Mouse (Mus musculus) kidney, postnatal 4 days (tissue): ENCODE measurements around the gene Batf2.
"Not testable (repeated sequence)": the region's sequence is repeated elsewhere in the genome, so short reads cannot be mapped to it uniquely, and the experiment has no call there.

Experiments used
- DNase-seq, 2 experiments: peaks; one replicate each; pipeline ENCODE4 v3.0.0; 2021; ENCODE audit warnings: mixed read lengths in 2 of 2

Gene Batf2

DNA sequence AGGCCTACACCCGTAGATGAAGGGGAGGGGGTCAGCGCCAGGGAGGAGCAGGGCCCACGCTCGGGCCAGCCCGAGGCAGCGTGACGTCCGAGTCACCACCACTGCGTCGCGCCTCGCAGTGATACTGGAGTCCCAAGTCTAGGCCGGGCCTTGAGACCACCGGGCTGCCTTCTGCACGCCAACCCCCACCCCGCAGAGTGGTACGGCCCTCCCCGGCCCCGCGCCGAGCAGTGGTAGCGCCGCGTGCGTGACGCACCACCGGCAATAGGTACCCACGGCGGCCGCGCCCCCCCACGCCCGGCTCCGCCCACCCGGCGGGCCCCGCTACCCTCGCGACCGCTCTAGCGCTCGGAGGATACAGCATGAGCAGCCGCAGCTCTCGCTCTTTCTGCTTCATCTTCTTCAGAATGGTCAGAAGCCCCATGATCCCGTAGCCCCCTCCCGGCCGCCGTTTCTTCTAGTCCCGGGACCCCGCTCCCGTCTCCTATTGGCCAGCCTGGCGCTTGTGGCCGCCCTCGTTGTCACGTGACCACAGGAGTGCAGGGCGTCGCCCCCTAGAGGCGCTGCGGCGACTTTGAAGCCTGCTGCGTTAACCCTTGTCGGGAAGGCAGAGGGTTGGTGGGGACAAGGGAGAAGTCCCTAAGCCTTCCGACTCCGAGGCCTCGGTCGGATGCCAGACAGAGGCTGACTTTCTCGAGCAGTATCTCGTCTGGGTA, at the start of gene Batf2:
Batf2 (plus strand) TSS at position 306 of the 716 bp plus-strand sequence.
- peak; percentile 93 to 96 for DNase-seq

DNA sequence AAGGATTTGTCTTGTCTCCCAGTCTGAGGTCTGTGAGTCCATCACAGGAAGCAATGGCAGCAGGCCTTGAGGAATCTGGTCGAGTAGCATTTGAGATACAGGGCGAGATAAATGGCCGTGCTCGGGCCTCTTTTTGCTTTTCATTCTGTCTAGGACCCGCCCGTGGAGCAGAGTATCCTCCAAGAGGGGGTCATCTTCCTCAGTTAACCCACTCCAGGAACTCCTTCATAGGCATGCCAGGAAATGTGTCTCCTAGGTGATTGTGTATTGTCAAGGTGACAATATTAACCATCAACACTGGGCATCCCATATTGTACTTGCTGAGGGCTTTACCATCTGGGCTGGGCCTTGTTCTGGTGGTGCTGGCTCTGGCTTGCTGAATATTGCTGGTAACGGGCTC, 46.7 kb upstream of the Batf2 start, which contains the start of gene AC131692.1:
AC131692.1 (plus strand) TSS at position 301 of the 400 bp plus-strand sequence.
- no peak for DNase-seq

DNA sequence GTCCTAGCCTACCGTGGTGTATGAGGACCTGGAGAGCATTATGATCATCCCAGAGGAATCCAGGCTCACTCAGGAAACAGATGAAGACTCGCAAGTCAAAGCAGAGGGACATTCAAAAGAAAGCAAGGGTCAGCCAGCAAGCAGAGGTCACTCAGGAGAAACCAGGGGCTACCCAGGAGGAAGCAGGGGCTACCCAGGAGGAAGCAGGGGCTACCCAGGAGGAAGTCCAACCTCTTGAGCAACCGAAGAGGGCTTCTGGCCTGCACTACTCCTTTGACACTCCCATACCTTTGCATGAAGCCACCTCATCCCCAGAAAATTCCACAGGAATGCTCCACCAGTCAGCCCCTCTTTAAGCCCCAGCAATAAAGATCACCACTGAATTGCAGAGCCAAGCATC, 42.9 kb upstream of the Batf2 start:
- DNase-seq: peak in 1 of 2 experiments; percentile 31

DNA sequence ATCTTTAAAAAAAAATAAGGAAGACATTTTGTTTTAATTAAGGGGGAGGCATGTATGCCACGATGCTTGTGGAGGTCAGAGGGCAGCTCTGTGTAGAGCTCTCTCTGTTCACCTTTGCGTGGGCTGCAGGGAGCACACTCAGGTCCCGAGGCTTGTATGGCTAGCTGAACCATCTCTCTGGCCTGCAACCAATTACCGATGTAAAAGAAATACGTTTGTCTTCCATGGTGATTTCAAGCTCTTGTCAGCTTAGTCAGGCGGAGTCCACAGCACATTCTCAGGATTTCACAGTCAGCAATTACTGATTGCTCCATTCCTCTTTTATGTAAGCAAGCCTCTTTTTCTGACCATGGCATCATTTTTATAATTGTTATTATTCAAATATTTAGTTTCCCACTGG, 39.6 kb upstream of the Batf2 start:
- no peak for DNase-seq

DNA sequence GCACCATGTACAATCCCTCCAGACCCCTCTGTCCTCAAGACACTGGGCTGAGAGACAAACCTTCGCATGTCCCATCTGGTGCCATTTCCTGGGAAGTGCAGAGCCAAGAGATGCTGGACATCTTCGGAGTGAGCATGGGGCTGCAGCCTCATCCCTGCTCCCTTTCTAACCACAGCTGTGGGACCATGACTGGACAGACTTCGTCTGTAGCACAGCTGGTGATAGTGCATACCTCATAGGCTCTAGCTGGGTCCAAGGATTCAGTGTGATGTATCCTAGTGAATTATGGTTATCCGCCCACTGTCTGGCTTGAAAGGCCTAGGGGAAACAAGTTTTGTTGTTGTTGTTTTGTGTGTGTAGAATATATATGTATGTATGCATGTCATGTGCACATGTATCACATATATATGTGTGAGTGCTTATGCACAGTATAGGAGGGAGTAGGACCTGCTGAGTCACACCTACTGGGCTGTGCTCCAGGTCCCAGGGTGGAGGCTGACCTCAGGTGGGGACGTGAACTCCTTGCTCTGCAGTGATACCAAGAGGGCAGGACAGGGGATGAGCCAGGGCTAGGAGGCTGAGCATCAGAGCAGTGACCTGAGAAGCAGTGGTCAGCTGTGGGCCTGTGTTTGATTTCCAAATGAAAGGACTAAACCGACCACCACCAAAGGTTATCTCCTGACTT, 38.5 kb upstream of the Batf2 start:
- DNase-seq: no peak

DNA sequence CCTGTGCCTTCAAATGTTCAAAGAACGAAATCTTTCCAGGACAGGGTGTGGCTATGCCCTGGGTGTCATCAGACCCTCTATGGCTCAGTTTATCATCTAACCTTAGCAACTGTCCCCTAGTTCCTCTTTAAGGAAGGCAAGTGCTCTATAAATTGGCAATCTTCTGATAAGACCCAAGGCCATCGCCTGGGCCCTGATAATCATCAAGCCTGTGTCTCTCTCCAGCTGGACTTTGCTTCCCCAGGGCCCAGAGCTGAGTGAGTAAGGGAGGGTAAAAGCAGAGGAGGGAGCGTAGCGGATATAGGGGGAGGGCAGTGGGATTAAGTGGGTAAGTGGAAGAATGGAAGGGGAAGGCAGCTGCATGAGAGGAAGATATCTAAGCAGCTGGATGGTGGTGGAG, 36.3 kb upstream of the Batf2 start:
- no peak for DNase-seq

DNA sequence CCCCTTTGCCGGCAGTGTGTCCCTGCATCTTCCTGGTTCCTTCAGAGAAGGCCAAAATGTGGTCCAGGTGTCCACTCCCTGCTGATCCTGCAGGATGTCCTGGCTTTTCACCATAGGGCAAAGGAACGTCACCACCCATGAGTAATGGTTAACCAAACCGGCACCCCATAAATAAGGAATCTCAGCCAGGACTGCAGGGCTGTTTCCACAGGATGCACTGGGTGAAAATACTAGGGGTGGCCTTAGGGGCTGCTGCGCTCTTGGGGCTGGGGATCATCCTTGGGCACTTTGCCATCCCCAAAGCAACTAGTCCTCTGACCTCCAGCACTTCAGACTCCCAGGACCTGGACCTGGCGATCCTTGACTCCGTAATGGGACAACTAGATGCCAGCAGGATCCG, 35.2 kb upstream of the Batf2 start, which contains the start of gene Naaladl1:
Naaladl1 (plus strand) TSS at position 197 of the 400 bp plus-strand sequence.
- DNase-seq: no peak

DNA sequence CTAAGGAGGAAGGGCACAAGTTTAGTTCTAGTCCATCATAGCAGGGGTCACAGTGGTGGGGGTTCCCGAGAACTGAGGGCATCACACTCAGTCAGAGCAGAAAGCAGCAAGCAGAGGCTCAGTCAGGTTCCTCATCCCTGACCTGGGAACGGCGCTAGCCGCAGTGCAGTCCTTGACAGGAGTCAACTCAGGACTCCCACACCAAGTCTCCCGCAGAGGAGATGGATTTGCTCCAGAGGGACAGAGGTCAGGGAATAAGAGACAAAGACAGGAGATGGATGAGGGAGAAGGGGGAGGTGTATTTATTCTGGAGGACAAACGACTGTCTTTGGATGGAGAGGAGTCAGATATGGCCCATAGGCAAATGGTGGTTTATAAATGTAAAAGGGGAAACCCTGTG, 27.7 kb upstream of the Batf2 start:
- DNase-seq: no peak

DNA sequence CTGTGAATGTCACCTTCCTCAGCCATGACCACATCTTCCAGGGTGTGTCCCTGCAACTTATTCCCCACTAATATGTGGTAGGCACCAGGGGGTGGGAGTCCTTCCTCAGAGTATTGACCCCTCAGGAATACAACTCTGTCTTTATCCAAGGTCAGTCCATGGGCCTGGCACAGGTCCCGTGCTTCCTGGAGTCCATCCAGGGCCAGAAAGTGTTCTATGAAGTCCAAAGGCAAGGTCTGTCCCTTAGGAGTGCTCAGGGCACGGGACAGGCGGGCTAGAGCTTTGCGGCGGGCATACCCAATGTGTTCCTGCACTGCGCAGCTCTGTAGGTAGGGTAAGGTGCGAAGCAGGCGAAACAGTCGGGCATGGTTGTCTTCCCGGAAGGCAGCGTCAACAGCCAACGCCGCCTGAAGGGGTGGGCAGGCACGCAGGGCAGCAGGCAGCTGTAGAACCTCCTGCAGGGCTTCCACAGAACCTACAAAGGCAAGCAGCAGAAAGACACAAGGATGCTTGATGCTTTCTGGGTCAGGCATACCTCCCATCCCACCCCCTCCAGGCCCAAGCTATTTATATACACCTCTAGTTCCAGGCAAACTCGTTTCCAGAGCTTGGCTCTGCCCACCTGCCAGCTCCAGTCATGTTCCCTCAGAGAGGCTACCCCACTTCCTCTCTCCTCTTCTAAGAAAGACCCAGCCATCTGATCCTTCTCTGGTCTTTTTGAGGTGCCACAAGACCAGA, 24.5 kb upstream of the Batf2 start:
- DNase-seq: no peak

DNA sequence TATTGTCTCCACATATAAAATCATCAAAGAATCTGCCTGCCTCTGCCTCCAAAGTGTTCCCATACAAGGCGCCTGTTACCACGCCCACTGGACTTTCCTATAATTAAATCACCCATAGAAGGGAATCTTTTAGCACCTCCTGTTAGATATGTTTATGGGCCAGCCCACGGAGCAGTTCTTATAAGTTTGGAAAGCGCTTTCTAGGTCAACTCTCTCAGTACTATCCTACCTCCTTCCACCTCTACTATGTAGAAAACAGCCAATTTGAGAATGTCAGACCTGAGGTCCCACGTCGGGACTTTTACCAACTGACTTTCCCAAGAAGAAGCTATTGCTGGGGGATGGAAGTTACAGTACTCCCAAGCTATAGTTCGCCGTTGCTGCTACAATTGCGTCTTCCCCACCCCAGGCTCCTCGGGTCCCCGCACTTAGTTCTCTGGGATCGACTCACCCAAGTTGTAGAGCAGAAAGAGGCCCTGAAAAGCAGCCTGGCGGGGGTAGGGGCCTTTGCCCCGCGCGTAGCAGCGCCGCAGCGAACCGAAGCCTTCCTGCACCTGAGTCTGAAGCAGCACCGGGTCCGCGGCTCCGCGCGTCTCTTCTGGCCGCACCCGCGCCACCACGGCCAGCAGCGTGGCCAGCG, 23.3 kb upstream of the Batf2 start:
- DNase-seq: no peak

DNA sequence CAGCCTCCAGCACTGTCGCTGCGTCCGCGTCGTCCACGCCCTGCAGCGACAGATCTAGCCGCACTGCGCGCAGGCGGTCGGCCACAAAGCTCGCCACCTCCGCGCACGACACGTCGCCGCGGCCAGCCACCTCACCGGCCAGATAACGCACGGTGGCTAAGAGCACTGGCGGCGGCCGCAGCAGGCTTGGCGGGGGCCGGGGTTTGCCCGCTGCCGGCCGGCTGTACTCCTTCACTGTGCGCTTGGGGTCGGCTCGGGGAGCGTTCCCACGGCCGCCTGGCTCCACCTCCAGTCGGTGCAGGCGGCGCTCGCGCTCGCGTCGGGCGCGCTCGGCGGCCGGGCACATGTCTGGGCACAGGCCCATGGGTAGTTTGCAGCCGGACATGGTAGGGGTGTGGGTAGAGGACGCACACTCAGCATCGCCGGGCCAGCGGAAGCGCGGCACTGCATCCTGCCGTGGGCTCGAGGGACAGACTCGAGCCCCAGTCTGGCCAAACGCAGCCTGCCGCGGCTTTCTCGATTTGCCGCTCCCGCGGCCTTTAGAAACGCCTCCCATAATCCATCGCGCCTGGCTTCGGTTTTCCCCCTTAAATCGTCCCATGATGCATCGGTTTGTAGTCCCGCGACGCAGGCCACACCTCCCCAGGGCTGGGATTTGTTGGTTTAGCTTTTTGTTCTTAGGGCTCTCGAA, 22.7 kb upstream of the Batf2 start, which contains the start of gene Sac3d1:
Sac3d1 (minus strand) TSS at position 665 of the 691 bp plus-strand sequence.
- DNase-seq: peak; percentile 89 to 94

DNA sequence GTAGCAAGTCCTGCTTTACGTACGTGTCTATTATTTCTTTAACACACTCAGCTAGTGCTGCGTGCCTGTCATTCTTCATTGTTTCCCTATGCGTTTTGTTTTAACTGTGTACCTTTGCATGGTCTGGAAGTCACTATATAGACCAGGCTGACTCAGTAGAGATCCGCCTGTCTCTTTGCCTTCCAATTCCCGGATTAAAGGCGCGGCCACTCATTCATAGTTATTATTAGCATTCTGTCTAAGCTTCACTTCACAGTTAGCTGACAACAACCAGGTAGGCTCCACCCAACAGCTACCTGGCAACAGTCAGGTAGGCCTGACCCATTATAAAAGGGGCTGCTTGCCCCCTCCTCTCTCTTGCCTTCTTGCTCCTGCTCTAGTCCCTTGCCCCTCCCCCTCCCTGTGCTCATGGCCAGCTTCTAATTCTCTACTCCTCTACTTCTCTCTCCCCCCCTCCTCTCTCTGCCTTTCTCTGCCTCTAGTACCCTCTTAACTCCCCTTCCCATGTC, 22.1 kb upstream of the Batf2 start:
- peak in 1 of 2 experiments; percentile 32 for DNase-seq

DNA sequence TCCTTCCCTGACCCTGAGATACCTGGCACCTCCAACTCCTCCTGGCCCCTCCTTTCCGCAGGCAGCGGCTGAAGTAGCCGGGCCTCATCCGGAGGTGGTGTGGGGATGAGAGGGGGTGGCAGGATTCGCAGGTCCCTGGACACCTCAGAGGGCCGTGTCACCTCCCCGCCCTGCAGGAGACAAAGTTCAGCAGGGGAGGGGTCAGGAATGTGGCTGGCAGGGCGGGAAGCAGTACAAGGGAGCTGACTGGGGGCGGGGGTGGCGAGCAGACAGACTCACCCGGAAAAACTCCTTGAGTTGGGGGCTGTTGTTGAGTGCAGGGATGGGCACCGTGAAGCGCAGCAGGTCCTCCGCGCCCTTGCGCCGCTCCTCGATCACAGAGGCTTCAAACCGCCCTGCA, 19.0 kb upstream of the Batf2 start:
- peak in 1 of 2 experiments; percentile 43 for DNase-seq

DNA sequence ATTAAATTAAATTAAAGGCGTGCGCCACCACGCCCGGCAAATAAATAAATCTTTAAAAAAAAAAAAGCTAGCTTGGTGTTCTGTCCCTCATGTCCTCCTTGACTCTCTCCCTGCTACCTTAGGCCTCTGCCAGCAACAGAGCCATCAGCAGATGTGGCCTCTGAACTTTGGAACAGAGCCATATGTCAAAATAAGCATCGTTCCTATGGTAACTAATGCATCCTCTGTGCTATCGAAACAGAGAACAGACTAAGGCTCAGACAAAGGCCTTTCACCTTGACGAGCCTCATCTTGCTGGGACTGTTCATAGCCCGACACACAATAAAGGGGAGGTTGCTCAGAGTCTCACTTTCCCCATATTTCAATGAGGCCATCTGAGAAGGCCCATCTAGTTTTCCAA, 17.5 kb upstream of the Batf2 start:
- DNase-seq: no peak

DNA sequence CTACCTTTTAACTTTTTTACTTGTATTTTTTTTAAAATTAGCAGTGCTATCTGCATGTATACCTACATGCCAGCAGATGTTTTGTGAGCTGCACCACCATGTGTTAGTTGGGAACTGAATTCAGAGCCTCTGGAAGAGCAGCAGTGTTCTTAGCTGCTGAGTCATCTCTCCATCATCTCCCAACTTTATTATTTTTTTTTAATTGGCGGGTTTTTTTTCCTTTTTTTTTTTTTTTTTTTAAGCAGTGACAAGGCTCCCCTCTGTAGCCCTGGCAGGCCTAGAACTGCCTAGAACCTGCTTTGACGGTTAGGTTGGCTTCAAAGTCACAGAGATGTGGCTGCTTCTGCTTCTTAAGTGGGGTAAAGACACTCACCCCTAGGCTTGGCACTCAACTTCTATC, 15.9 kb upstream of the Batf2 start:
- no peak for DNase-seq

DNA sequence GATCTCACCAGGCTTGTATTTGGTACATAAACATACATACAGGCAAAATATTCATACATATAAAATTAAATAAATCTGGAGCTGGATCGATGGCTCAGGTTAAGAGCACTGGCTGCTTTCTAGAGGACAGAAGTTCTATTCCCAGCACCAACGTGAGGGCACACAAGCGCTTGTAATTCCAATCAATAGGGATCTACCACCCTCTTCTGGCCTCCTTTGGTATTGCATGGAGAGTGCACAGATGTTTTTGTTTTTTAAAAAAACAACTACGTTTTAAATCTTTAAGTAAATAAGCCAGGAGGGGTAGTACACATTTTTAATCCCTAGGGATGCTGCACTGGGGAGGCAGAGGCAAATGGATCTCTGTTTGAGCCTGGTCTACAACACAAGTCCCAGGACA, 14.5 kb upstream of the Batf2 start:
- DNase-seq: peak; percentile 58 to 59

DNA sequence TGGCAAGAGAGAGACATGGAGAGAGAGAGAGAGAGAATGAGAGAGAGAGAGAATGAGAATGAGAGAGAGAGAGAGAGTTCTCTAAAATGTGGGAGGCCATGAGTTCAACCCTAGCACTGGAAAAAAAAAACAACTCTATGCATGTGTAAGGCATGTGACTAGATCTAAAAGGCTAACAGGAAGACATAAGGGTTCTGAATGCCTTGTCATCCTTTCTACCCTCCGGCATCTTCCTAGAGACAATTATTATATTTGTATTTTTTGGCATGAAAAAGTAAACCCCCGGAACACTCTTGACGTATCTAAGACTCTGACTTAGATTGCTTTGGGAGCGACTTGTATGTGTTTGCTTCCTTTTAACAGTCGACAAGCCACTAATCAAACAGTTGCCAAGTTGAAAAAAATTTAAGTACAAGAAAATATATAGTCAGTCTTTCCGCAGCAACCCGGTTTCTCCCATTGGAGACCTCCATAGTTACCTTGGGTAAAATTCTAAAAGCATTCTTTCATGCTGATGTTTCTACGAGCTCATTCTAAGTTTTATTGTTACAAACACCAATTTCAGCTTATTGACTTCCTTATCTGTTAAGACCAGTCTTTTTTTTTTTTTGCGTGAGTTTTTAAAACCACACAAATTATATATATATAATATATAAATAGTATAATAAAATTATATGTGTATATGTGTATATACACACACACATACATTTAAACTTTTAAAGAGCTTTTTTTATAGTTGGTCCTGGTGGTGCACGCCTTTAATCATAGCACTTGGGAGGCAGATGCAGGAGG, 13.8 kb upstream of the Batf2 start:
- no peak for DNase-seq

DNA sequence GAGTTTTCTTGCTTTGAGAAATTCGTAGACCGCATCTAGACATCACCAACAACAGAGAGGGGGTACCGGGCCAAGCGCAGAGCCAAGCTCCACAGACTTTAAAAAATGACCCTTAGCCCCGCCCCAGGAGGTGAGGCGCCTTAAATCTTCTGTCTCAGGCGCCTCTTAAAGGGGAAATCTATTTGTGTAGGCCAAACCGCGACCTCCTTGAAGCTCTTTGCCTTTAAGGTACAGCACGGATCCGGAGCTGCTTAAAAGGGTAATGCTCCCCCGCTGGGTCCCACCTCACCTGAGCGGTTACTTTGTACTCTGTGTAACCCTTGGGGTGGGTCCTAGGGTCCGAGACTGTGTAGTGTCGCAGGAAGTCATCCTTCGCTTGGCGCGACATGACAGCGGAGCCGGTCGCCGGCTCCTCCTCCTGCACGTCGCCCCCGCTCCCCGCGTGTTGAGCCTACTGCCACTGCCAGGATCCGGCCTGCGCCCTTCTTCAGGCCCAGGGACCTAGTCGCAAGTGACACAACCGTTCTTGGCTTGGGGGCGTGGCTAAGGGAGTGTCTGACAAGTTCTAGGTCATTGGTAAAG, 12.9 kb upstream of the Batf2 start, which contains the start of gene Snx15:
Snx15 (minus strand) TSS at position 545 of the 582 bp plus-strand sequence.
- DNase-seq: peak; percentile 93 to 98

DNA sequence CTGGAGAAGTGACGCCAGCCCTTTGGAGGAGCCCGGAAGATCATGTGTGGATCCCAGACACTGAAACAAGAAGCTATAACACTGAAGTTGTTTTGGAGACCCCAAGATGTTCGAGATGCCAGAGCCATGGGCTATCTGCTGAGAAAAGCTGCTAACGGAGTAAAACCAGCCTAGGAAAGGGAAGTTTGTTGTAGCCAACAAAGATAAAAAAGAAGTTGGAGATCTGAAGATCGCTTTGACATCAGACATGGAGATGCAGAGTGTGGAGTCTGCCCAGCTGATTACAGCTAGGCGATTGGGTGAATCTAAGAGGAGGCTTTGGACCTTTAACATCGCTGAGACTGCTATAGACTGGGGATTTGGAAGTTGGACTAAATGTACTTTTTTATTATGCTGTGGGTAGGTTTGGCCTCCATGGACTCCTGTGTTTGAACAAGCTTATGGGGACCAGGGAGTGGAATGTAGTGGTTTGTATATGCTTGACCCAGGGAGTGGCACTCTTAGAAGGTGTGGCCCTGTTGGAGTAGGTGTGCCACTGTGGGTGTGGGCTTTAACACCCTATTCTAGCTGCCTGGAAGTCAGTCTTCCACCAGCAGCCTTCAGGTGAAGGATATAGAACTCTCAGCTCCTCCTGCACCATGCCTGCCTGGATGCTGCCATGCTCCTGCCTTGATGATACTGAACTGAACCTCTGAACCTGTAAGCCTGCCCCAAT, 10.2 kb upstream of the Batf2 start:
- DNase-seq: not testable (repeated sequence)
